Mouse (Mus musculus): Measurements from ENCODE around the gene BC029722.

- no peak for TF ChIP-seq TAL1 (IDR thresholded peaks at IDR 0.05; ENCODE audit: low read length)
- TF ChIP-seq GATA1 (IDR thresholded peaks at IDR 0.05; ENCODE audit: low read length), result no peak
Observed at GRCm38 (mm10) chr2:155826630-155827424, 7.6 kb upstream of the BC029722 start, which contains the start of gene Eif6.
